16 mouse cellular contexts compared by ENCODE assay signal in genomic region chr1:155202472-155202871, GRCm38 (mm10). TPM values are rescaled to one million over a fixed set of nuclear protein-coding genes. Genes with fewer than 3 reads are reported as not detected.
A peak's percentile ranks its signal among the peaks of the same experiment; 100 is the strongest.
DNase-seq lines count a peak whose midpoint lies in the region; ATAC-seq and TF ChIP-seq lines count a peak whose summit lies in the region.
"Had no signal": no experiment of that assay in that cellular context is flagged by ENCODE, and none has a peak within 500 bp of the region (broad histone marks: within the 10 kb centered on the region; RNA-seq: fewer than 3 reads in every experiment).

No protein-coding gene starts in this region.

- no peak overlapping the region for H3K4me3 ChIP-seq in embryonic facial prominence, embryonic 13.5 days
- no peak overlapping the region for H3K4me3 ChIP-seq in embryonic facial prominence, embryonic 10.5 days
- H3K4me3 ChIP-seq in kidney, embryonic 16.5 days (ENCODE audit: low read length), result no peak overlapping the region
- H3K4me3 ChIP-seq in midbrain, embryonic 15.5 days, result no peak overlapping the region
- H3K4me3 ChIP-seq in lung, postnatal 0 days (ENCODE audit: low read depth, low read length), result no peak overlapping the region
- H3K4me3 ChIP-seq: heart, embryonic 15.5 days; hindbrain, embryonic 15.5 days; kidney, embryonic 15.5 days; myocyte had no signal

- no peaks in the 10 kb centered on the region for H3K27me3 ChIP-seq in embryonic facial prominence, embryonic 13.5 days
- H3K27me3 ChIP-seq in embryonic facial prominence, embryonic 10.5 days (replicated peaks; ENCODE audit: low read depth, poor library complexity, severe bottlenecking), result no peaks in the 10 kb centered on the region
- H3K27me3 ChIP-seq in kidney, embryonic 16.5 days (ENCODE audit: insufficient read depth, low read length), result no peaks in the 10 kb centered on the region
- no peaks in the 10 kb centered on the region for H3K27me3 ChIP-seq in midbrain, embryonic 15.5 days (replicated peaks)
- H3K27me3 ChIP-seq in lung, postnatal 0 days (replicated peaks; ENCODE audit: insufficient read depth, low read length), result no peaks in the 10 kb centered on the region
- H3K27me3 ChIP-seq: heart, embryonic 15.5 days; hindbrain, embryonic 15.5 days; kidney, embryonic 15.5 days; Patski had no signal

- H3K36me3 ChIP-seq in embryonic facial prominence, embryonic 13.5 days, result peaks cover 77% of the 10 kb centered on the region
- peaks cover 96% of the 10 kb centered on the region for H3K36me3 ChIP-seq in embryonic facial prominence, embryonic 10.5 days (replicated peaks)
- peaks cover 37% of the 10 kb centered on the region for H3K36me3 ChIP-seq in kidney, embryonic 16.5 days (ENCODE audit: insufficient read depth, low read length)
- no peaks in the 10 kb centered on the region; the same call in 1 of the 2 replicates for H3K36me3 ChIP-seq in midbrain, embryonic 15.5 days (replicated peaks)
- H3K36me3 ChIP-seq in lung, postnatal 0 days (ENCODE audit: insufficient read depth, low read length), result no peaks in the 10 kb centered on the region; the same call in 1 of the 2 replicates

- 68% methylated on average over 5 of the region's 5 CpGs for WGBS in embryonic facial prominence, embryonic 13.5 days
- WGBS in embryonic facial prominence, embryonic 10.5 days, result 78% methylated on average over 5 of the region's 5 CpGs
- WGBS in kidney, embryonic 16.5 days, result 74% methylated on average over 5 of the region's 5 CpGs
- 77% methylated on average over 5 of the region's 5 CpGs for WGBS in midbrain, embryonic 15.5 days
- WGBS in lung, postnatal 0 days, result 80% methylated on average over 5 of the region's 5 CpGs

- no peaks in the 10 kb centered on the region for H3K9me3 ChIP-seq in embryonic facial prominence, embryonic 13.5 days
- H3K9me3 ChIP-seq in embryonic facial prominence, embryonic 10.5 days, result no peaks in the 10 kb centered on the region
- H3K9me3 ChIP-seq in kidney, embryonic 16.5 days (ENCODE audit: low read length), result no peaks in the 10 kb centered on the region
- no peaks in the 10 kb centered on the region for H3K9me3 ChIP-seq in midbrain, embryonic 15.5 days
- no peaks in the 10 kb centered on the region for H3K9me3 ChIP-seq in lung, postnatal 0 days (ENCODE audit: low read length)
- H3K9me3 ChIP-seq: heart, embryonic 15.5 days; hindbrain, embryonic 15.5 days; kidney, embryonic 15.5 days had no signal

- no peak for DNase-seq in embryonic facial prominence, embryonic 10.5 days (ENCODE audit: low spot score)
- no peak for DNase-seq in kidney, adult 8-10 months
- peak; percentile 62 for DNase-seq in brain, adult 2 months (ENCODE audit: low read depth, low spot score)
- no peak for DNase-seq in lung, postnatal 0 days (ENCODE audit: low spot score)
- DNase-seq in cerebellum, postnatal 4 days (ENCODE audit: low spot score in 2 of 2), result no peak
- DNase-seq: cerebellum, adult 9-11 months; layer of hippocampus, adult 9-11 months; thymus, postnatal 25 days had no signal

- no peak for TF ChIP-seq EP300 in lung, postnatal 0 days (IDR thresholded peaks at IDR 0.05)

- TF ChIP-seq CTCF in lung, postnatal 0 days (IDR thresholded peaks at IDR 0.05), result no peak

- 0 out of 2 replicates have a peak overlapping the region, but pooled peaks have one; percentile 1 for H3K9ac ChIP-seq in embryonic facial prominence, embryonic 13.5 days
- no peak overlapping the region; the same call in 1 of the 2 replicates for H3K9ac ChIP-seq in kidney, embryonic 16.5 days (replicated peaks; ENCODE audit: low read length)
- H3K9ac ChIP-seq in midbrain, embryonic 15.5 days, result no peak overlapping the region
- no peak overlapping the region for H3K9ac ChIP-seq in lung, postnatal 0 days (replicated peaks; ENCODE audit: low read depth)
- H3K9ac ChIP-seq: heart, embryonic 15.5 days; hindbrain, embryonic 15.5 days; kidney, embryonic 15.5 days had no signal

- peaks cover 44% of the 10 kb centered on the region for H3K4me1 ChIP-seq in embryonic facial prominence, embryonic 13.5 days
- peaks cover 41% of the 10 kb centered on the region for H3K4me1 ChIP-seq in embryonic facial prominence, embryonic 10.5 days
- H3K4me1 ChIP-seq in kidney, embryonic 16.5 days (ENCODE audit: insufficient read depth, low read length), result peaks cover 22% of the 10 kb centered on the region
- peaks cover 52% of the 10 kb centered on the region for H3K4me1 ChIP-seq in midbrain, embryonic 15.5 days
- H3K4me1 ChIP-seq in lung, postnatal 0 days (ENCODE audit: insufficient read depth, low read depth, low read length), result no peaks in the 10 kb centered on the region

- H3K4me2 ChIP-seq in embryonic facial prominence, embryonic 13.5 days, result no peak overlapping the region
- no peak overlapping the region for H3K4me2 ChIP-seq in kidney, embryonic 16.5 days (replicated peaks; ENCODE audit: low read depth, low read length)
- no peak overlapping the region for H3K4me2 ChIP-seq in midbrain, embryonic 15.5 days
- no peak overlapping the region for H3K4me2 ChIP-seq in lung, postnatal 0 days (replicated peaks; ENCODE audit: low read depth, low read length)
- H3K4me2 ChIP-seq: heart, embryonic 15.5 days; hindbrain, embryonic 15.5 days; kidney, embryonic 15.5 days had no signal

- H3K27ac ChIP-seq in embryonic facial prominence, embryonic 13.5 days, result peak overlapping the region; percentile 49
- H3K27ac ChIP-seq in embryonic facial prominence, embryonic 10.5 days (replicated peaks), result no peak overlapping the region
- 0 out of 2 replicates have a peak overlapping the region, but pooled peaks have one; percentile 11 for H3K27ac ChIP-seq in kidney, embryonic 16.5 days (ENCODE audit: low read length)
- H3K27ac ChIP-seq in midbrain, embryonic 15.5 days, result peak overlapping the region; percentile 73
- no peak overlapping the region for H3K27ac ChIP-seq in lung, postnatal 0 days (ENCODE audit: low read length)
- H3K27ac ChIP-seq: hindbrain, embryonic 15.5 days; kidney, embryonic 15.5 days had no signal

- ATAC-seq in embryonic facial prominence, embryonic 13.5 days (ENCODE audit: insufficient number of reproducible peaks, insufficient read depth, low FRiP score, low TSS enrichment, low read depth), result no peak
- no peak for ATAC-seq in kidney, embryonic 16.5 days (ENCODE audit: low FRiP score, low TSS enrichment)
- no peak for ATAC-seq in midbrain, embryonic 15.5 days (replicated peaks)
- ATAC-seq in lung, postnatal 0 days, result no peak
- ATAC-seq: Patski had no signal

RNA-seq across cellular contexts. Expression of gene BC034090, which starts 41.8 kb away (rescaled TPM):
- polyA plus RNA-seq in embryonic facial prominence, embryonic 13.5 days (2015; fragmentation: Nextera tagmentation; extraction: Ambion mirVana), result 6.8 and 7.5 TPM in 2 replicates
- polyA plus RNA-seq in embryonic facial prominence, embryonic 10.5 days (2016; fragmentation: Nextera tagmentation; extraction: Ambion mirVana), result 5.3 and 5.7 TPM in 2 replicates
- 8.2 and 9.1 TPM in 2 replicates for polyA plus RNA-seq in kidney, embryonic 16.5 days (2015; fragmentation: Nextera tagmentation; extraction: Ambion mirVana)
- 4.0 and 4.3 TPM in 2 replicates for polyA plus RNA-seq in midbrain, embryonic 15.5 days (2015; fragmentation: Nextera tagmentation; extraction: Ambion mirVana)
- polyA plus RNA-seq in lung, postnatal 0 days (2015; fragmentation: Nextera tagmentation; extraction: Ambion mirVana), result 2.4 and 2.7 TPM in 2 replicates

RNA-seq across cellular contexts. Expression of gene Stx6, which starts 44.0 kb away (rescaled TPM):
- polyA plus RNA-seq in embryonic facial prominence, embryonic 13.5 days (2015; fragmentation: Nextera tagmentation; extraction: Ambion mirVana), result 97.1 and 99.7 TPM in 2 replicates
- 85.0 and 88.9 TPM in 2 replicates for polyA plus RNA-seq in embryonic facial prominence, embryonic 10.5 days (2016; fragmentation: Nextera tagmentation; extraction: Ambion mirVana)
- polyA plus RNA-seq in kidney, embryonic 16.5 days (2015; fragmentation: Nextera tagmentation; extraction: Ambion mirVana), result 70.9 and 78.0 TPM in 2 replicates
- 114 and 118 TPM in 2 replicates for polyA plus RNA-seq in midbrain, embryonic 15.5 days (2015; fragmentation: Nextera tagmentation; extraction: Ambion mirVana)
- 74.3 and 77.4 TPM in 2 replicates for polyA plus RNA-seq in lung, postnatal 0 days (2015; fragmentation: Nextera tagmentation; extraction: Ambion mirVana)

RNA-seq across cellular contexts. Expression of gene Mr1, which starts 55.9 kb away (rescaled TPM):
- polyA plus RNA-seq in embryonic facial prominence, embryonic 13.5 days (2015; fragmentation: Nextera tagmentation; extraction: Ambion mirVana), result 9.1 and 11.8 TPM in 2 replicates
- polyA plus RNA-seq in embryonic facial prominence, embryonic 10.5 days (2016; fragmentation: Nextera tagmentation; extraction: Ambion mirVana), result 1.2 and 1.4 TPM in 2 replicates
- polyA plus RNA-seq in kidney, embryonic 16.5 days (2015; fragmentation: Nextera tagmentation; extraction: Ambion mirVana), result 7.1 and 8.6 TPM in 2 replicates
- 0.71 and 1.2 TPM in 2 replicates for polyA plus RNA-seq in midbrain, embryonic 15.5 days (2015; fragmentation: Nextera tagmentation; extraction: Ambion mirVana)
- polyA plus RNA-seq in lung, postnatal 0 days (2015; fragmentation: Nextera tagmentation; extraction: Ambion mirVana), result 10.5 and 13.2 TPM in 2 replicates

Comparison
In these comparisons a context has a peak if more than half of its experiments do, and no peak if none do; other contexts are left out.
1. H3K27ac ChIP-seq: peak in embryonic facial prominence, embryonic 13.5 days (single experiment), kidney, embryonic 16.5 days (single experiment) and midbrain, embryonic 15.5 days (single experiment); none in embryonic facial prominence, embryonic 10.5 days (single experiment) and lung, postnatal 0 days (single experiment).